Mouse (Mus musculus) retina, postnatal 1 day (tissue): ENCODE measurements at regions not wholly inside any gene's neighbourhood (a gene's known extent, or its start where the extent isn't known, plus 50 kb on each side); places are given as distances from the start of the nearest gene placed in this dataset.

Source experiments
- DNase-seq: peaks from one replicate; pipeline ENCODE4 v3.0.0-alpha.2; 2012

GRCm38 (mm10) chr4:32074399-32075296, 110.8 kb downstream of the Map3k7 start:
- peak; percentile 77 for DNase-seq

- no peak for DNase-seq
These were observed 112.6 kb downstream of the Map3k7 start for GRCm38 (mm10) chr4:32076391-32076925.

DNA sequence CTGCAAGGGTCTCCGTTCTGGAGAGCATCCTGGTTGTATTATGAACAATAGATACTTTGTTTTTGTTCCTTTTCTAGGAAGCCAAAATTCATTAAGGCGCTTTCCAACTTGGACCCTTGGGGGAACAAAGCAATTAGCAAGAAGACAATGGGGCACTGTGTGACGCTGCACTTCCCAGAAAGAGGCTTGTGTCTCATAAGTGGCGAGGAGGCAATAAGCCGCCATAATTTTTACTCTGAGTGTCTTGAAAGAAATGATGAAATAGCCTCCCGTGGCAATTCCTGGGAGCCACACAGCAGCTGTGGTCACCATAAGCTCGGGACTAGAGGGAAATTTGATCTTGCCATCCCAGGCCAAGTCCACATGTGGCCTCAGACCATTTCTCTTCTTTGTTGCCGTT, 119.6 kb downstream of the Map3k7 start:
- peak; percentile 84 for DNase-seq

DNA sequence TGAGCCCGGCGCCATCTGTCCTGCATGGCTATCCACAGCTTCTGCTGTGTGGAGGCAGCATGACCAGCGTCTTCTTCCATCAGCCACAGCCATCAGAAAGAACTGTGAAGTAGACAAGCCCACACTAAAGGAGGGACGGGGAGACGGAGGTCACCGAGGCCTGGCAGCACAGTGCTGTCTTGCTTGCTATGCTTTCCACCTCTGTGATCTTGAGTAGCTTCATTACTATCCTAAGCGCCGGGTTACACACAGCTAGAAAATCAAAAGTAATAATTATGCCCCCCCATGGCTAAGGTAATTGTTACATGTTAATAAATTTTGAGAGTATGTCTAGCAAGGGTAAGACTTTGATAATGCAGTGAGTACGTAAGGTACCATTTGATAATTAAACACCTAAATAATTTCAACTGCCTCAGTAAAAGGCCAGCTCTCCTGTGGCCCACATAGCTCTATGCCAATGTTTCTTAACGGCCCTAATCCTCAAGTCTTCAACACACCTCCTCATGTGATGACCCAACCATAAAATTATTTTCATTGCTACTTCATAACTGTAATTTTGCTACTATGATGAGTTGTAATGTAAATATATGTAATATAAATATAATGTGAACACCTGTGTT, 120.5 kb downstream of the Map3k7 start:
- no peak for DNase-seq

- DNase-seq = no peak
These were observed 121.1 kb downstream of the Map3k7 start for GRCm38 (mm10) chr4:32085040-32085439.

- DNase-seq = no peak
These were observed 127.2 kb downstream of the Map3k7 start for GRCm38 (mm10) chr4:32091086-32091485.

GRCm38 (mm10) chr4:32092320-32093041, 128.6 kb downstream of the Map3k7 start:
- DNase-seq = no peak

GRCm38 (mm10) chr4:32098233-32098632, 134.3 kb downstream of the Map3k7 start:
- DNase-seq = no peak

DNA sequence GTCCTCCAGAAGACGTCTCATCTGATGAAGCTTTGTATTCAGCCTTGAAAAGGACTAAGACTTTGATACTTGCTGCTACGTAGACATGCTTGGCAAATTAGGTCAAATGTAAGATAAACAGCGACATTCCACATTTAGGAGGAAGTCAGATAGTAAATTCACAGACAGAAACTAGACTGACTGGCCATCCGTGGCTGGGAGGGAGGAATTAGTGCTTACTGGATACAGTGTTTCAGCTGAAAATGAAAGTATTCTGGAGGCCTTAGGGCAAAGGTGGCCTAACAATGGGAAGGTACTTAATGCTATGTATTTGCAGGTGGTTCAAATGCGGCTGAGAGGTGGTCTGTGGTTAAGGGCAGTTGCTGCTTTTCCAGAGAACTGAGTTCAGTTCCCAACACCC, 137.1 kb downstream of the Map3k7 start:
- no peak for DNase-seq

GRCm38 (mm10) chr4:32106664-32107171, 131.9 kb upstream of the Bach2 start:
- peak; percentile 80 for DNase-seq

- DNase-seq = no peak
These were observed 116.3 kb upstream of the Bach2 start for GRCm38 (mm10) chr4:32122320-32122719.

DNA sequence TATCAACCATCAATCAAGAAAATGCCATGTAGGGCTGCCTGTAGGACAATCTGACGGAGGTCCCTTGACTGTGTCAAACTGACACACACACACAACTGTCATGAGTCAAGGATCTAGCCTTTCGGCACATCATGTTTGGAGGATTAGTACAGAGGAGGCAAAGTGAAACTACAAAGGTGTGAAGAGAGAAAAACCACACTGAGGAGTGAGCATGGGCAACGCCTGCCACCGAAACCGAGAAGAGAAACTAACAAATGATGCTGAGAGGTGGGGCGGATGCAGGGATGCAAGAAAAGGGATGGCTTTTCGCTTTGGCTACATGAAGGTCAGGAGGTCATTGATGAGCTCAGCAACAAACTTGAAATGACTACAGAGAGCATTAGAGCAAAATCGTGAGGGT, 111.8 kb upstream of the Bach2 start:
- DNase-seq = no peak

DNA sequence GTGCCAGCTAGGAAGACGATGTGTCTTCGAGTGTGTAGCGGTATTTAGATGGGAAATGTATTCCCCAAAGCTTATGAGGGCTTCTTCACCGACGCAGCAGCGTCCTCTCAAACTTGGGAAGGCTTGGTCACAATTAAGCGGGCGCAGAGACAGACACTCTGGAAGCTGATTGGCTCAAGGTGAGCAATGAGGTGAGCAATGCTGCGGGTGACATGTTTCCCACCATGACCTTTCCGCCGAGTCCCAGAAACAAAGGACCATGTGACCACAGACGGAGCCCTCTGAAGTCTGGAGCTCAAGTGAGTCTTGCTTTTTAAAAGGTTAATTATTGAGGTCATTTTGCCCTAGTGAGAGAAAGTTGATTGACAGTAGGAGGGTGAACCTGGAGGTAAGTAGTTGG, 108.0 kb upstream of the Bach2 start:
- DNase-seq = peak; percentile 46

DNA sequence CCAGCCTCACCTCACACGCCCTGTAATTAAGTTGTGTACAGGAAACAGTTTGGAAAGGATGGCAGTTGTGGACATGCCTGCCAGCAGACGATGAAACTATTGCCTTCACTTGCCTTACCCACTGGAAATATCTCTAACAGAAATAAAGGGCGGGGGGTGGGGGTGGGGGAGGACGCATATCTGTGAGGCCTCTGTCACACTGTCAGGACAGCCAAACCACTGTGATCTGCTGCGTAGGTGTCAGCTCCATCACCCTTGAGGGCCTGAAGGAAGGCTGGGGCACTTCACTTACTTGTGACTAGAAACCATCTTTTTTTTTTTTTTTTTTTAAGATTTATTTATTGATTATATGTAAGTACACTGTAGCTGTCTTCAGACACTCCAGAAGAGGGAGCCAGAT, 106.8 kb upstream of the Bach2 start:
- DNase-seq = no peak

DNA sequence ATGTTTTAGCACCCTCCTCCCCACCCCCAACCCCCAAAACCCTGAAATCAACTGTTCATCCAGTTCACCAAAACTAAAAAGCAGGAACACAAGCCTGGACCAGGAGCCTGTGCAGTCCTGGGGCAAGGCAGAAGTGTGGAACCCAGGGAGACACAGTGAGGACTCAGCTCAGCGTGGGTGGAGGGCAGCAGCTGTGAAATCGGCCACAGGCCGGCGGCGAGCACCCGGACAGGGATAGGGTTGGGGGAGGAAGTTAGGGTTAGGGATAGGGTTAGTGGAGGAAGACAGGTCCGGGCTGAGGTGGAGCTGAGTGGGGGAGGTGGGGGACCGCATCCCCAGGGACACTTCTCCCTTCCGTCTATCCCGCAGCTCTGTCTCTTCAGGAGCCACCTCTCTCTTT, 102.5 kb upstream of the Bach2 start:
- DNase-seq = no peak

DNA sequence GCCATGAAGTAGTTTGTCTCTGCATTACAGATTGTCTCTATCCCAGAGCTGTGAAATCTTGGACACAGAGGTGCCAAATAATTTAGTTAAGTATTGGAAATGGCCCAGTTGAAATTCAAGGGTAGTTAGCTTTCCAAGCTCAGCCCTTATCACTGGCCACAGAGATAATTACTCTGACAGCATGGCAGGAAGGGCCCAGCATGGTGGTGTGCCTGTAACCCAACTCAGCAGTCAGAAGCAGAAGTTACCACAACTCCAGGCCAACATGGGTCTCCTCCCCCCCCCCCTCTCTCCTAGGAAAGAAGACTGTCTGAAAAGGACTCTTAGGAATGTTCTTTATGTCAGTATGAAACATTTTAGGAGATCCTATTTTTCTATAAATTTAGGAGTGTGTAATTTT, 101.4 kb upstream of the Bach2 start:
- no peak for DNase-seq

DNA sequence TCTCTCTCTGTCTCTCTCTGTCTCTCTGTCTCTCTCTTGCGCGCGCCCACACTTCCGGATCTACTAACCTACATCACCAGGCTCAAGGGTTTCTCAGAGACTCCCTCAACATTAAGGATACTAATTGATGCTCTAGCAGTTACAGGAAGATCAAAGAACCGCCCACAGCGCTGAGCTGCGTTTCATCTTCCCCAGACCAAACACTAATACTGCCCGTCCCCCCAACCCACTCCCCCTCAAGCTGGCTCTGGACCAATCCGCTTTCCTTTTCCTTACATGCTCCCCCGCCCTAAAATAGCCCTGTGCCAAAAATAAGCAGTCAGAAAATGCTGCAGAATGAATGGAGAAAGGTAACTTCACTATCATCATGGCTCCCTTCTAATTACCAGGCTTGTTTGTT, 100.6 kb upstream of the Bach2 start:
- no peak for DNase-seq

DNA sequence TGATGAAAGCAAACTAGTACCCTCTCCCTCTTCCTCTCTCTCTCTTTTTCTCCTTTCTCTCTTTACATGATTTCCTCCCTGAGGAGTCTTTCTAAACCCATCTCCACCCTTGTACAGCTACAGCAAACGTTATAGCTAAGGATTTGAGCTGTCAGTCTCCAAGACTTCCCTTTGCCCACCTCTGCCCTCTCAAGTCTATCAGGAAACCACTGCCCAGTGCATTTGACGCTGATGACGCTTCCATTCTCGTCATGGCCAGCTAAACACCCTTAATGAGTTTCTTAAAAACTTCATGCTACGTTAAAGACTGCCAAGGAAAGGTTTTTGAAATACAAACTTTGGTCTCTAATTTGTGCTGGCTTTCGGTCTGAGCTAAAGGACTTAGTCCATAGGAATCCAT, 99.0 kb upstream of the Bach2 start:
- no peak for DNase-seq

GRCm38 (mm10) chr4:32140068-32140467, 98.5 kb upstream of the Bach2 start:
- no peak for DNase-seq

GRCm38 (mm10) chr4:32142198-32142597, 96.4 kb upstream of the Bach2 start:
- no peak for DNase-seq

- no peak for DNase-seq
These were observed 91.5 kb upstream of the Bach2 start for GRCm38 (mm10) chr4:32147146-32147545.

- no peak for DNase-seq
These were observed 90.0 kb upstream of the Bach2 start for GRCm38 (mm10) chr4:32148597-32148996.

DNA sequence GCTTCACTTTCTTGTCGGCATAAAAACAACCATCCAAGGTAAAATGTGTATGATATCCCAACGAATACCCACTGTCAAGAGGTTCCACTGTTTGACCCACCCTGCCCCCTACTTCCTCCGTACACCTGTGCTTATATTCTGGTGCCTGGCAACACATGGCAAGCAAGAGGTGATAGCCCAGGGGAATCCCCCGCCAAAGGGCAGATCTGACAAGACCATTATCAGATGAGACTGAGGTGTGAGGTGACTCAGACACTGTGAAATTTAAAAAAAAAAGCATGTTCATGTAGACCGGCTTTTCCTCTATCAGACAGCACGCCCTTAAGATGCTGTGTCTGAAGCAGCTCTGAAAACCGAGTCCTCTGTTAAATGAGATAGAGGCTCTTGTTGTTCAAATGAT, 89.4 kb upstream of the Bach2 start:
- DNase-seq = no peak
